Mouse (Mus musculus) T-helper 2 cell (primary cell): ENCODE measurements around the gene Lgmn.

ENCODE experiments used
- in situ Hi-C: fragments of 300-600 bp; cut with MboI, MseI; formaldehyde crosslinking; loops from one replicate; pipeline ENCODE4 v1.15.1; 2025; ENCODE audit warnings: high pct_unique_total_duplicates

Lgmn gene

GRCm38 (mm10) chr12:102439632-102440023 lies at the start of gene Lgmn:
Lgmn (minus strand) TSS chr12:102439813.
- in situ Hi-C loops, result no loop called here

DNA sequence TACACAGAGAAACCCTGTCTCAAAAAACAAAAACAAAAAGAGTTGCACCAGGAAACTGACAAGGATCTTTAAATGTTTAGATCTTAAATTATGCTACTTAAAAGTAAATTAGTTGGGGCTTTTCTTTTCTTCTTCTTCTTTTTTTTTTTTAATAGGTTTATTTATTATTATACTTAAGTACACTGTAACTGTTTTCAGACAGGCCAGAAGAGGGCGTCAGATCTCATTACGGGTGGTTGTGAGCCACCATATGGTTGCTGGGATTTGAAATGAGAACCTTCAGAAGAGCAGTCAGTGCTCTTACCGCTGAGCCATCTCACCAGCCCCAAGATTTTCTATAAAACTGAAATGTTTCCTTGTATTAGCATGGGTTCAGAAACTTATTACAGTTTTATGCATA lies 45.3 kb upstream of the Lgmn start:
- in situ Hi-C loops, result loop anchor here (5.0 kb wide), 1 partner anchor 232 kb away; no protein-coding TSS in a partner anchor

GRCm38 (mm10) chr12:102480481-102480880 lies 40.9 kb upstream of the Lgmn start:
- in situ Hi-C loops, result no loop called here

- in situ Hi-C loops, result no loop called here
Observed at GRCm38 (mm10) chr12:102474411-102474810, 34.8 kb upstream of the Lgmn start.

GRCm38 (mm10) chr12:102468894-102469764 lies 29.5 kb upstream of the Lgmn start, which contains the start of gene Golga5:
Golga5 (plus strand) TSS chr12:102469135.
- in situ Hi-C loops, result no loop called here

- in situ Hi-C loops, result no loop called here
Observed at GRCm38 (mm10) chr12:102468136-102468535, 28.5 kb upstream of the Lgmn start.

DNA sequence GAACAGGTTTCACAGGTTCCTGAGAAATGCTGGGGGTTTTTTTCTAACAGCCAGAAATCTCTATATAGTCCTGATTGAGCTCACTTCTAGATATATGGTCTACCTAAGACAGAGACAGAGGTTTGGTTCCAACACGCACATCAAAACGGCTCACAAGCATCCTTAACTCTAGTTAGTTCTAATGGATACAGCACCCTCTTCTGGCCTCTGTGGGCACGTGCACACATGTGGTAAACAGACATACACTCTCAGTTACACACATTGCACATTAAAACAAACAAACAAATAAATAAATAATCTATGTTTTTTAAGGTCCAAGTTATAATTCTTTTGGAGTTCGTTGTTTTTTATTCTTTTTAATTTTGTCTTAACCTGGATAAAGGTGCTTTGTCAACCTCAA lies 25.0 kb upstream of the Lgmn start:
- in situ Hi-C loops, result loop anchor here (5.0 kb wide), 1 partner anchor 72 kb away; no protein-coding TSS in a partner anchor

DNA sequence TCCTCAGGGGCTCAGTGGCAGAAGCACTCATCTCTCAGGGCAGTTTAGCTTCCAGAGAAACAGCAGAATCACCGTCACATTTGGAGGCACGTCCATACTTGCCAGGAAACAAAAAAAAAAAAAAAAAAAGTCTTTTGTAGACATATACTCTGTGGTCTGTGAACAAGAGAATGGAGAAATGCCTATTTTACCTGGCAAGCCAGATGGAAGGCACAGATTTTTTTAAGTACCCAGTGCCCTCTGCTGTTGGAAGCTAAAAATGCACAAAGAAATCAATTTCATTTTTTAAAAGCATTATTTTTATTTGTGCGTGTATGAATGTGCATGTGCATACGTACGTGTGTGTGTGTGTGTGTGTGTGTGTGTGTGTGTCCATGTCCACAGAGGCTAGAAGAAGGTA lies 21.6 kb upstream of the Lgmn start:
- in situ Hi-C loops, result loop anchor here (5.0 kb wide), 1 partner anchor 69 kb away; no protein-coding TSS in a partner anchor

- in situ Hi-C loops, result loop anchor here (5.0 kb wide), 1 partner anchor 68 kb away; no protein-coding TSS in a partner anchor
Observed at GRCm38 (mm10) chr12:102460014-102460413, 20.4 kb upstream of the Lgmn start.

GRCm38 (mm10) chr12:102456467-102457193 lies 17.0 kb upstream of the Lgmn start:
- in situ Hi-C loops, result no loop called here

DNA sequence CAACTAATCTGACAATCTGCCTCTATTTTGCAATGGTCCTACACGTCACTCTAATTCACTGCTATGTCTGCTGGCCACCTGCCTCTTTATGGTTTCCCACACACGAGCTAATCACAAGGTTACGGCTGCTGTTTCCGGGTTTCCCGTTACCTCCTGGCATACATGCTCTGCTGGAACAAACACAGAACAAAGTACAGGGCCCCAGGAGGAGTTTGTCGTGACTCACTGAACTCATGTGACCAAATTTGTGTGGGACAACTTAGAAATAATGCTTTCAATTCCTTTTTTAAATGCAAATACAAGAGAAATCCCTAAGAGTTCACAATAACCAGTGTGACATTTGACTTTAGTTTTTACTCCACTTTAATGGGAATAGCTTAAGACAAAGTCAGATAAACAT lies 14.0 kb upstream of the Lgmn start:
- in situ Hi-C loops, result no loop called here

GRCm38 (mm10) chr12:102451126-102451851 lies 11.7 kb upstream of the Lgmn start:
- in situ Hi-C loops, result no loop called here

- in situ Hi-C loops, result no loop called here
Observed at GRCm38 (mm10) chr12:102450437-102450836, 10.8 kb upstream of the Lgmn start.

GRCm38 (mm10) chr12:102445436-102445835 lies 5.8 kb upstream of the Lgmn start:
- in situ Hi-C loops, result no loop called here

DNA sequence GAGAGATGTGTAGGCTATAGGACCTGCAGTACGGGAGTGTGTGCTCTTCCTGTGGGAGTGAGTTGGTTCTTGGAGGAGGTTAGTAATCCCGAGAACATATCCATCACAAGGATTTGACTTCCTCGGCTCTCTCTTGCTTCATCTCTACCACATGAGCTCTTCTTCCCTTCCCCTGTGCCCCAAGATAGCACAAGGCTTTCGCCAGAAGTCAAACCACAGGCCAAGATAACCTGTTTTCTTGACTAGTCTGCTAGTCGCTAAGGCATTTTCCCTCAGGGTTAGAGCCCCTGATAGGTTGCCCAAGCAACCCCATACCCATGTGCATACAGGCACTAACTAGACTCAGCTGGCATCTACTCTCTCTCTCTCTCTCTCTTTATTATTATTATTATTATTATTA lies 4.1 kb upstream of the Lgmn start:
- in situ Hi-C loops, result no loop called here

GRCm38 (mm10) chr12:102442639-102443038 lies 3.0 kb upstream of the Lgmn start:
- in situ Hi-C loops, result no loop called here

DNA sequence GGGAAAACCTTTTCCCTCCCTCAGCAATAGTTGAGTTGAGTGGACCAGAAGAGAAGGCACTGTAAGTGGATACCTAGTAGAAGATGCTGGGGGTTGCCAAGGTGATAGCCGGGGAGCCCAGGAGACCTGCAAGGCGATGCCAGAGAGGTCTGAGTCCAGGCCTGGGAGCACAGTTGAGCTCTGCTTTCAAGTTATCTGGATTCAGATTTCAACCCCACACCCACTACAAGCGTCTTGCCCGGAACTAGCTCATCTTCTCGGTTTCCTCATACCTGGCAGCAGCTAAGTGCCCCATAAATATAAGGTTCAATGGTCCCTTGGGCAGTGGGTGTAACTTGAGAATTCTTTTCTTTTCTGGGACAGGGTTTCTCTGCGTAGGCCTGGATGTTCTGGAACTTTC lies 1.5 kb upstream of the Lgmn start:
- in situ Hi-C loops, result no loop called here

- in situ Hi-C loops, result no loop called here
Observed at GRCm38 (mm10) chr12:102440551-102440950, 938 bp upstream of the Lgmn start.

DNA sequence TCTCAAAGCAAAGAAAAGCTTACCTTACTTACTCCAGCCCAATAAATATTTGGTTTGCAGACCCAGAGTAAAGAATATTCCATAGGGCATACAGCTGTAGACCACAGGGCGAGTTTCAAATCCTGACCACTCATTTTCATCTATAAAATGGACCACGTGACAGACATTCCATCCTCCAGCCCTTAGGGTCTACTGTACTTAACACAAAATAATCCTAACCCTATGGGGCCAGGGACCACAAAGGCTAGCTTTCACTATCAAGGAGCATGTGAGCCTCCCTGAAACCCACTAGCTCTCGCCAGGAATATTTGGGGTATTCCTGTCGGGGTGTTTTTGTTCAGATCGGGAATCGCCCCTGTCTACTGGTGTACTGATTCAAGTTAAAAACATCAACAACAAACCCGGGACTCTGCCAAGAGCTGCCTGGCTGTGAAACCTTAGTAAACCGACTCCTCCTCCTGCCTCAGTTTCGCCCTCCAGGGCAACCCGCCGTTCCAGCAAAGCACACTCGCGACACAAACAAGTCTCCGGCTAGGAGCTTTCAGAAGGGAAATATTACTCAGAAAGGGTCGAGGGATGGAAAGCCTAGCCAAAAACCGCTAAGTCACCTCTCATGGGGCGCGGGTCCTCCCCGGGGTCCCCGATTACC lies 506 bp downstream of the Lgmn start:
- in situ Hi-C loops, result no loop called here

GRCm38 (mm10) chr12:102437952-102438351 lies 1.7 kb downstream of the Lgmn start:
- in situ Hi-C loops, result no loop called here

DNA sequence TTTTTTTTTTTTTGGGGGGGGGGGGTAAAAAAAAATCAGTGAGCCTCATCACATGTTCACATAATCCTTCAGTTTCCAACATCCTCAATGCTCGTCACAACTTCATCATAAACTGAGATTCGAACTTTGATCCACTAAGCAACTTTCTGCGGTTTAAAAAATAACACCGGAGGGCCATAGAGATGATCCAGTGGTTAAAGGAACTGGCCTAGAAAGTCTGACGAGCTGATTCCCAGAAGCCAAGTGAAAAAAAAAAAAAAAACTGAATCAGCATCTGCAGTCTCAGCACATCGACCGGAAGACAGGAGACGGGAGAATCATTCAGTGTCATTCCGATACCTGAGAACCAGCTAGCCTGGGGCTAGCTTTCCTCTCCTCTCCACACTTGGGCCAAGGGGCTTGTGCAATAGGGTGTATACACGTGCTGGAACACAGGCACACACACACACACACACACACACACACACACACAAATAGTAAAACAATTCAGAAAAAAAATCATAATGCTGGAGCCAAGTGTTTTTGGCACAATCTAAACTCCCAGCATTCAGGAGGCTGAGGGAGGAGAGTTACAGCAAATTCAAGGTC lies 2.6 kb downstream of the Lgmn start:
- in situ Hi-C loops, result no loop called here
